Mouse (Mus musculus) T-helper 2 cell (primary cell): Measurements from ENCODE around the gene Sarnp.

Experiments
- in situ Hi-C: fragments of 300-600 bp; cut with MboI, MseI; formaldehyde crosslinking; loops from one replicate; pipeline ENCODE4 v1.15.1; 2025; ENCODE audit warnings: high pct_unique_total_duplicates

Sarnp gene

GRCm38 (mm10) chr10:128817033-128817432, at the start of gene Sarnp:
Gene Sarnp, plus strand, starts transcription at chr10:128817333.
- in situ Hi-C loops, result no loop called here

DNA sequence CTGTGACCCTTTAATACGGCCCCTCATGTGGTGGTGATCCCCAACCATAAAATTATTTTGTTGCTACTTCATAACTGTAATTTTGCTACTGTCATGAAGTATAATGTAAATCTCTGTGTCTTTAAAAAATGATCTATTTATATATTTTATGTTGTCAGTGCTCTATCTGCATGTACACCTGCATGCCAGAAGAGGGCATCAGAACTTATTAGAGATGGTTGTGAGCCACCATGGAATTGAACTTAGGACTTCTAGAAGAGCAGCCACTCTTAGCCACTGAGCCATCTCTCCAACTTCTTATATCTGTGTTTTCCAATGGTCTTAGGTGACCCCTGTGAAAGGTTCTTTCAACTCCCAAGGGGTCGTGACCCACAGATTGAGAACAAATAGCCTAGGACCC, 44.2 kb upstream of the Sarnp start:
- in situ Hi-C loops, result no loop called here

DNA sequence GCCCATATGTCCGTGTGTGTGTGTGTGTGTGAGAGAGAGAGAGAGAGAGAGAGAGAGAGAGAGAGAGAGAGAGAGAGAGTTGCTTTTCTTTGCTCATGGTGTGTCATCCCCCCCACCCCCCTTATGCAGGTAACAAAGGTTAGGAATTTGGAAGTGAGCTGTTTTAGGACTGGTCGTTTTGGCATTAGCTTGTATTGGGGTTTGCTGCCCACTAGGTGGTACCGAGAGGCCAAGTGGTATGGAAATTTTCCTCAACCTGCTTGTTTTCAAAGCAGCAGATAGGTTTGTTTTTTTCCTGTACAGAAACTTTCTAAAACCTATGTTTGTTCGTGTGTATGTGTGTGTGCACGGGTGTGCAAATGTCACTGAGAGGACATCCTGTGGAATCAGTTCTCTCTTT, 43.4 kb upstream of the Sarnp start:
- in situ Hi-C loops, result no loop called here

- in situ Hi-C loops, result no loop called here
These were observed 38.7 kb upstream of the Sarnp start for GRCm38 (mm10) chr10:128778441-128778840.

DNA sequence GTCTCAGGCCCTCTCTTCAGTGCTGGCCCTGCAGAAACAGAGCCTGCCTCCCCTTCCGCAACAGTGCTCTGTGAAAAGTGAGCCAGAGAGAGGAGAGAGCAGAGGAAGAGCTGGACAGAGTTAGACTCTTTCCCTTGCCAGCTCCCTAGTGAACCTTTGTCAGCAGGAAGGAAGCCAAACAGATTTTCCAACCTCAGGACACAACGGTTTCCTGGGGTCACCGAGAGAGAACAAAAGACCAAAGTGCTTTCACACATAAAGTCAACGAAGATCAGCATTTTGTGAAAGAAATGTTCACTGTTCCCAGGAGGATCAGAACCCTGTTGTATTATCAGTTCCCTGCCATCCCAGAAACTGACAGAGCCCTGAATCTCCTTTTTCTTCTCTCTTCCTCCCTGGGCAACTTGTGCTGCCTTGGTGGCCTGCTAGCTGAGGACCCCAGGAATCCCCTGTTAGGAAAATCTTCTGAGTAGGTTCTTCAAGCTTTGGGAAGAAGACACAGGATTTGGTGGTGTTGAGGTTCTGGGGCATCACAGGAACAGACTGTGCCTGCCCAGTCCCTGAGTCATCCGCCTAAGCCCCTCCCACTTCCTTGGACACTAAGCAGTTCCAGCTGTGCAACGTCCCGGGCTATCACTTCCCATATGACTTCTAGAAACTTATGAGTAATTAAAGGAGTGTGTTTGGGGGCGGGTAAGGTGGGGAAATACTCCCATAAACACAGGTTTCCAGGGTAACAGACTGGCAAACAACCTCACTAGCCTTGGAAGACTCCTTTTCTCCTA, 37.9 kb upstream of the Sarnp start:
- in situ Hi-C loops, result no loop called here

- in situ Hi-C loops, result no loop called here
These were observed 36.9 kb upstream of the Sarnp start for GRCm38 (mm10) chr10:128780200-128780599.

- in situ Hi-C loops, result loop anchor here (10.0 kb wide), 1 partner anchor 324 kb away; the partner anchor contains the start of gene Olfr769
These were observed 26.6 kb upstream of the Sarnp start, which contains the start of gene Mmp19 for GRCm38 (mm10) chr10:128790398-128791124. Gene Mmp19, plus strand, starts transcription at chr10:128790910.

- in situ Hi-C loops, result loop anchor here (10.0 kb wide), 1 partner anchor 323 kb away; the partner anchor contains the start of gene Olfr769
These were observed 25.1 kb upstream of the Sarnp start for GRCm38 (mm10) chr10:128792041-128792440.

GRCm38 (mm10) chr10:128793258-128793657, 23.9 kb upstream of the Sarnp start:
- in situ Hi-C loops, result loop anchor here (10.0 kb wide), 1 partner anchor 322 kb away; the partner anchor contains the start of gene Olfr769

DNA sequence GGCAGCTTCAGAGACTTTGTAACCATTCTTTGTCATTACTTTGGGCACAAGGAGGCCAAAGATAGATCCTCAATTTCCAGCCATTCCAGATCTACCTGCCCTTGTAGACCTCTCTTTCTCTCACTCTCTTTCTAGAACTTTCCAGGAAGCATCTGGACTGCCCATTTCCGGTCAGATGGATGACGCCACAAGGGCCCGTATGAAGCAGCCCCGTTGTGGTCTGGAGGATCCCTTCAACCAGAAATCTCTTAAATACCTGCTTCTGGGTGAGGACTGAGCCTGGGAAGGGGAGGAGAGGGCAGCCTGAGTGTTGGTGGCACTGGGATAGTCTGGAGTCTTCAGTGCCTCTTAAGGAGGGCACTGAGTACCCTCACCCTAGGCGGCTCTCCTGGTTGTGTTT, 22.7 kb upstream of the Sarnp start:
- in situ Hi-C loops, result loop anchor here (10.0 kb wide), 1 partner anchor 320 kb away; the partner anchor contains the start of gene Olfr769

- in situ Hi-C loops, result loop anchor here (10.0 kb wide), 1 partner anchor 319 kb away; the partner anchor contains the start of gene Olfr769
These were observed 21.6 kb upstream of the Sarnp start for GRCm38 (mm10) chr10:128795581-128795980.

DNA sequence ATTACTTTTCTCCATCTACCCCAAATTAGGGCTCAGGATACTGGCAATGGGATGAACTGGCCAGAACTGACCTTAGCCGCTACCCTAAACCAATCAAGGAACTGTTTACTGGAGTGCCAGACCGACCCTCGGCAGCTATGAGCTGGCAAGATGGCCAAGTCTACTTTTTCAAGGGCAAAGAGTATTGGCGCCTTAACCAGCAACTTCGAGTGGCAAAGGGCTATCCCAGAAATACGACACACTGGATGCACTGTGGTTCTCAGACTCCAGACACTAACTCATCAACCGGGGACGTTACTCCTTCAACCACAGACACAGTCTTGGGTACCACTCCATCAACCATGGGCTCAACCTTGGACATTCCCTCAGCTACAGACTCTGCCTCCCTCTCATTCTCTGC, 18.5 kb upstream of the Sarnp start:
- in situ Hi-C loops, result loop anchor here (10.0 kb wide), 1 partner anchor 316 kb away; the partner anchor contains the start of gene Olfr769

GRCm38 (mm10) chr10:128801981-128802495, 15.1 kb upstream of the Sarnp start:
- in situ Hi-C loops, result no loop called here

- in situ Hi-C loops, result no loop called here
These were observed 14.2 kb upstream of the Sarnp start for GRCm38 (mm10) chr10:128802956-128803355.

GRCm38 (mm10) chr10:128803361-128803760, 13.8 kb upstream of the Sarnp start:
- in situ Hi-C loops, result no loop called here

- in situ Hi-C loops, result no loop called here
These were observed 13.3 kb upstream of the Sarnp start, which contains the start of gene Dnajc14 for GRCm38 (mm10) chr10:128803771-128804270. Gene Dnajc14, plus strand, starts transcription at chr10:128804062.

DNA sequence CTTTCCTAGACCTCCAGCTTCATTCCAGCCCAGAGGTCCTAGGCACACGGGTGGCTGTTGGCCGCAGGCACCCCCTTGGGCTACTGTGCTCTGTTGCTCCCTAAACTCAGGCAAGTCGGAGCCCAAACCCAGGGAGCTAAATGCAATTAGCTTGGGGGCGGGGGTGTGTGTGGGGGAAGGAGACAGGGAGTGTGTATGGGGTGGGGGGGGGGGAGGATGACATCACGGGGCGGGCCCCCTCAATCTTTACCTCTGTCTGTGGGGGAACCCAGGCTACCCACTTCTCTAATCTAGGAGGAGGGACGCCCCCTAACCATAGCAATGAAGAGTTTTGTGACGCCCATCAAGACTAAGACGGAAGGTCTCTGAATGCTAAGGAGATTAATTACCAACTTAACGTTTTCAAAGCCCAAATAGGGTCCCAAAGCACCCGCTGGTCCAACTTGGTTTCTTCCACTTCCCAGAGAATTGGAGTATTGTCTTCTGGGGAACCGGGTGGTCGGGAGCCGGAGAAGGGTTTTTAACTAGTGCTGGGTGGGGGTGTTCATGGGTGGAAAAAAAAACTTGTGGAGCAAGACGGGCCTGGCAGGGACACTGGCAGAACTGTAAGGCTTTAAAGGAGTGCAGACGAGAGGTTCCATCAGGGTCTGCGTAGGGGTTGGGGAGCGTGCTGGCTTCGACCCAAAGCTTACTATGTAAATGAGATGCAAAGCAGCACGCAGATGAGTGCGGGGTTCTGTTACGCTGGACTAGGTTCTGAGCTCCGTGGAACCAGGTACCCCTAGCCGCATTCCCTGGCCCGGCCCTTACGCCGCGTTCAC, 12.7 kb upstream of the Sarnp start, which contains the start of gene Tmem198b:
TSS of gene Tmem198b (minus strand) at position 100 of the 821 bp plus-strand sequence.
- in situ Hi-C loops, result no loop called here

GRCm38 (mm10) chr10:128805092-128806000, 11.8 kb upstream of the Sarnp start:
- in situ Hi-C loops, result no loop called here

GRCm38 (mm10) chr10:128806086-128806485, 11.0 kb upstream of the Sarnp start:
- in situ Hi-C loops, result no loop called here

GRCm38 (mm10) chr10:128807018-128807417, 10.1 kb upstream of the Sarnp start:
- in situ Hi-C loops, result no loop called here
